Mouse (Mus musculus) stomach, embryonic 15.5 days (tissue): ENCODE data around the gene 4930451I11Rik. TPM values are rescaled to one million over a fixed set of nuclear protein-coding genes. Genes with fewer than 3 reads are reported as not detected.

Source experiments
- ATAC-seq: fragments of 200-750 bp; cut with Nextera tagmentation; 2 replicates; pipeline ENCODE4 v1.8.0; 2017; ENCODE audit warnings: low read depth, moderate number of reproducible peaks, moderate TSS enrichment; ENCODE audit not compliant: insufficient read depth, low FRiP score
- H3K27ac ChIP-seq: fragments of 300-500 bp; sonication (generic); 2 replicates; pipeline ENCODE4 v1.5.1; 2015; ENCODE audit warnings: mild to moderate bottlenecking, inconsistent platforms
- H3K27me3 ChIP-seq: fragments of 300-500 bp; sonication (generic); replicated peaks from 2 replicates; pipeline ENCODE4 v1.6.1; 2015; ENCODE audit warnings: inconsistent platforms
- H3K36me3 ChIP-seq: fragments of 300-500 bp; sonication (generic); 2 replicates; pipeline ENCODE4 v1.6.1; 2015; ENCODE audit warnings: inconsistent platforms
- H3K4me1 ChIP-seq: fragments of 300-500 bp; sonication (generic); 2 replicates; pipeline ENCODE4 v1.6.1; 2015; ENCODE audit warnings: inconsistent platforms
- H3K4me2 ChIP-seq: fragments of 300-500 bp; sonication (generic); 2 replicates; pipeline ENCODE4 v1.6.1; 2015; ENCODE audit warnings: mild to moderate bottlenecking, inconsistent platforms
- H3K4me3 ChIP-seq: fragments of 300-500 bp; sonication (generic); replicated peaks from 2 replicates; pipeline ENCODE4 v1.5.1; 2015; ENCODE audit warnings: inconsistent platforms
- H3K9ac ChIP-seq: fragments of 300-500 bp; sonication (generic); 2 replicates; pipeline ENCODE4 v1.6.1; 2015; ENCODE audit warnings: inconsistent platforms
- H3K9me3 ChIP-seq: fragments of 300-500 bp; sonication (generic); 2 replicates; pipeline ENCODE4 v1.6.1; 2016; ENCODE audit warnings: inconsistent platforms
- WGBS: fragments of 180-500 bp; shearing (Covaris S2); methylation state at CpG from one replicate; pipeline ENCODE4 v1.1.7; 2015; 5-methylcytosine and 5-hydroxymethylcytosine counted together
- polyA plus RNA-seq: library from polyadenylated mRNA; unstranded; fragments of >200 nt; fragmentation: Nextera tagmentation; extraction: Ambion mirVana; gene quantifications from 2 replicates; pipeline ENCODE4 v1.2.1, GENCODE M21; 2015

The 4930451I11Rik gene
- polyA plus RNA-seq, 1 experiment from 2014 or later: not detected

- H3K36me3 ChIP-seq: peaks cover 36% of the 10 kb centered on the region
- H3K9me3 ChIP-seq: no peaks in the 10 kb centered on the region
- H3K9ac ChIP-seq: no peak overlapping the region
- WGBS: 65% methylated on average over 9 of the region's 9 CpGs
- H3K27ac ChIP-seq: no peak overlapping the region
- no peak overlapping the region for H3K4me2 ChIP-seq
- peaks cover 7% of the 10 kb centered on the region for H3K4me1 ChIP-seq
- no peaks in the 10 kb centered on the region for H3K27me3 ChIP-seq
- H3K4me3 ChIP-seq: no peak overlapping the region
- ATAC-seq: peak; percentile 25; the same call in 1 of the 2 replicates
These were observed 25.4 kb upstream of the 4930451I11Rik start for GRCm38 (mm10) chr7:126856741-126857420.

GRCm38 (mm10) chr7:126855641-126856040, 24.2 kb upstream of the 4930451I11Rik start:
- Histone ChIP-seq H3K4me2 (no peak overlapping the region), H3K27ac (no peak overlapping the region), H3K9me3 (no peaks in the 10 kb centered on the region), H3K4me1 (peaks cover under 1% of the 10 kb centered on the region; the same call in 1 of the 2 replicates), H3K4me3 (no peak overlapping the region), H3K36me3 (peaks cover 39% of the 10 kb centered on the region), H3K9ac (no peak overlapping the region), H3K27me3 (no peaks in the 10 kb centered on the region)
- ATAC-seq: no peak
- WGBS: 89% methylated on average over 3 of the region's 3 CpGs

- no peak overlapping the region for H3K4me2 ChIP-seq
- peaks cover 35% of the 10 kb centered on the region for H3K36me3 ChIP-seq
- 88% methylated on average over 5 of the region's 5 CpGs for WGBS
- no peak for ATAC-seq
- peaks cover 13% of the 10 kb centered on the region for H3K27me3 ChIP-seq
- H3K9ac ChIP-seq: no peak overlapping the region
- peaks cover 2% of the 10 kb centered on the region; the same call in 1 of the 2 replicates for H3K4me1 ChIP-seq
- H3K4me3 ChIP-seq: no peak overlapping the region
- no peaks in the 10 kb centered on the region for H3K9me3 ChIP-seq
- H3K27ac ChIP-seq: no peak overlapping the region
These were observed 22.0 kb upstream of the 4930451I11Rik start for GRCm38 (mm10) chr7:126853454-126853853.

GRCm38 (mm10) chr7:126851192-126851591, 19.8 kb upstream of the 4930451I11Rik start:
- H3K36me3 ChIP-seq: peaks cover 33% of the 10 kb centered on the region
- no peaks in the 10 kb centered on the region for H3K9me3 ChIP-seq
- peaks cover 15% of the 10 kb centered on the region for H3K4me1 ChIP-seq
- H3K27me3 ChIP-seq: peaks cover 22% of the 10 kb centered on the region
- H3K9ac ChIP-seq: no peak overlapping the region
- ATAC-seq: no peak
- H3K4me3 ChIP-seq: no peak overlapping the region
- whole genome bisulfite sequencing: 52% methylated on average over 12 of the region's 12 CpGs
- no peak overlapping the region for H3K4me2 ChIP-seq
- H3K27ac ChIP-seq: no peak overlapping the region

- Histone ChIP-seq H3K27ac (no peak overlapping the region), H3K4me3 (no peak overlapping the region), H3K4me2 (no peak overlapping the region), H3K9ac (no peak overlapping the region), H3K27me3 (peaks cover 22% of the 10 kb centered on the region), H3K4me1 (peaks cover 15% of the 10 kb centered on the region), H3K9me3 (no peaks in the 10 kb centered on the region), H3K36me3 (peaks cover 27% of the 10 kb centered on the region)
- 71% methylated on average over 6 of the region's 6 CpGs for WGBS
- no peak for ATAC-seq
These were observed 18.7 kb upstream of the 4930451I11Rik start for GRCm38 (mm10) chr7:126850161-126850560.

GRCm38 (mm10) chr7:126848794-126849193, 17.4 kb upstream of the 4930451I11Rik start:
- H3K9me3 ChIP-seq: no peaks in the 10 kb centered on the region
- H3K27me3 ChIP-seq: peaks cover 22% of the 10 kb centered on the region
- H3K4me2 ChIP-seq: peak overlapping the region; percentile 99
- H3K4me1 ChIP-seq: peaks cover 15% of the 10 kb centered on the region
- H3K9ac ChIP-seq: no peak overlapping the region
- no peak overlapping the region for H3K27ac ChIP-seq
- peaks cover 21% of the 10 kb centered on the region; the same call in 1 of the 2 replicates for H3K36me3 ChIP-seq
- no peak for ATAC-seq
- 21% methylated on average over 10 of the region's 10 CpGs for WGBS
- H3K4me3 ChIP-seq: no peak overlapping the region

- Histone ChIP-seq H3K27me3 (peaks cover 22% of the 10 kb centered on the region), H3K9ac (peak overlapping the region; percentile 22; the same call in 1 of the 2 replicates), H3K9me3 (no peaks in the 10 kb centered on the region), H3K36me3 (peaks cover 10% of the 10 kb centered on the region; the same call in 1 of the 2 replicates), H3K4me2 (peak overlapping the region; percentile 99), H3K4me1 (peaks cover 15% of the 10 kb centered on the region), H3K27ac (no peak overlapping the region), H3K4me3 (peak overlapping the region; percentile 52)
- no peak; the same call in 1 of the 2 replicates for ATAC-seq
- WGBS: 2% methylated on average over 69 of the region's 74 CpGs
These were observed 16.3 kb upstream of the 4930451I11Rik start for GRCm38 (mm10) chr7:126847421-126848398.

- Histone ChIP-seq H3K4me2 (peak within 1 kb of the TSS; percentile 99), H3K9me3 (no peaks in the 10 kb centered on the region), H3K36me3 (peaks cover 5% of the 10 kb centered on the region; the same call in 1 of the 2 replicates), H3K9ac (peak within 1 kb of the TSS; percentile 22; the same call in 1 of the 2 replicates), H3K27ac (no peak within 1 kb of the TSS), H3K4me3 (peak within 1 kb of the TSS; percentile 52), H3K27me3 (peaks cover 22% of the 10 kb centered on the region), H3K4me1 (peaks cover 15% of the 10 kb centered on the region)
- WGBS: 25% methylated on average over 4 of the region's 4 CpGs
- no peak for ATAC-seq
These were observed 15.6 kb upstream of the 4930451I11Rik start, which contains the start of gene Doc2a for GRCm38 (mm10) chr7:126847116-126847420. TSS of gene Doc2a (plus strand) at chr7:126847416.

GRCm38 (mm10) chr7:126845516-126845915, 14.1 kb upstream of the 4930451I11Rik start:
- Histone ChIP-seq H3K9me3 (no peaks in the 10 kb centered on the region), H3K27me3 (peaks cover 22% of the 10 kb centered on the region), H3K36me3 (no peaks in the 10 kb centered on the region), H3K4me2 (no peak overlapping the region), H3K27ac (no peak overlapping the region), H3K9ac (no peak overlapping the region), H3K4me3 (no peak overlapping the region), H3K4me1 (peaks cover 15% of the 10 kb centered on the region)
- no peak for ATAC-seq
- WGBS: 89% methylated on average over 2 of the region's 2 CpGs

GRCm38 (mm10) chr7:126843276-126843675, 11.8 kb upstream of the 4930451I11Rik start:
- Histone ChIP-seq H3K27me3 (peaks cover 7% of the 10 kb centered on the region), H3K36me3 (no peaks in the 10 kb centered on the region), H3K27ac (no peak overlapping the region), H3K9me3 (no peaks in the 10 kb centered on the region), H3K4me1 (peaks cover 12% of the 10 kb centered on the region), H3K9ac (no peak overlapping the region), H3K4me3 (no peak overlapping the region), H3K4me2 (no peak overlapping the region)
- 74% methylated on average over 9 of the region's 9 CpGs for WGBS
- no peak for ATAC-seq

GRCm38 (mm10) chr7:126833294-126833693, 1.9 kb upstream of the 4930451I11Rik start:
- H3K4me1 ChIP-seq: 0 out of 2 replicates have a peak, but pooled peaks cover 4% of the 10 kb centered on the region
- no peaks in the 10 kb centered on the region for H3K36me3 ChIP-seq
- H3K27ac ChIP-seq: no peak overlapping the region
- H3K9me3 ChIP-seq: no peaks in the 10 kb centered on the region
- no peak overlapping the region for H3K4me2 ChIP-seq
- ATAC-seq: no peak
- H3K27me3 ChIP-seq: no peaks in the 10 kb centered on the region
- H3K4me3 ChIP-seq: no peak overlapping the region
- no peak overlapping the region for H3K9ac ChIP-seq
- WGBS: 100% methylated on average over 1 of the region's 1 CpGs
